Mouse (Mus musculus) mouse embryonic stem cell (cell line): ENCODE measurements around the gene Gtpbp1.

Experiments
- in situ Hi-C, 2 experiments: fragments of 300-500 bp; cut with MboI; formaldehyde crosslinking; loops; 1 replicate in 1 of 2; 3 replicates in 1 of 2; pipeline ENCODE4 v1.14.3; 2019 to 2020; ENCODE audit warnings: low sequenced_read_pairs in 2 of 2, low pct_unique_long_range_greater_than_20kb in 1 of 2, mixed read lengths in 1 of 2; ENCODE audit not compliant: unreplicated experiment in 1 of 2

Gtpbp1 gene

GRCm38 (mm10) chr15:79766168-79766567 lies 75.5 kb downstream of the Gtpbp1 start:
- in situ Hi-C loops, result loop anchor here in 1 of 2 experiments (25.0 kb wide), 1 partner anchor 296 kb away; no protein-coding TSS in a partner anchor

- in situ Hi-C loops, result loop anchor here in 1 of 2 experiments (25.0 kb wide), 1 partner anchor 296 kb away; no protein-coding TSS in a partner anchor
These were observed 76.0 kb downstream of the Gtpbp1 start for GRCm38 (mm10) chr15:79766586-79767071.

- in situ Hi-C loops, result loop anchor here in 1 of 2 experiments (25.0 kb wide), 1 partner anchor 295 kb away; no protein-coding TSS in a partner anchor
These were observed 76.8 kb downstream of the Gtpbp1 start for GRCm38 (mm10) chr15:79767327-79767961.

- in situ Hi-C loops, result loop anchor here in 1 of 2 experiments (25.0 kb wide), 1 partner anchor 294 kb away; no protein-coding TSS in a partner anchor
These were observed 77.7 kb downstream of the Gtpbp1 start for GRCm38 (mm10) chr15:79768302-79768701.

- in situ Hi-C loops, result loop anchor here in 1 of 2 experiments (25.0 kb wide), 1 partner anchor 292 kb away; no protein-coding TSS in a partner anchor
These were observed 80.1 kb downstream of the Gtpbp1 start for GRCm38 (mm10) chr15:79770629-79771240.
